Mouse (Mus musculus): ENCODE results near the gene Dcp1b. TPM values are rescaled to one million over a fixed set of nuclear protein-coding genes. Genes with fewer than 3 reads are reported as not detected.

The Dcp1b gene
- polyA plus RNA-seq (2012; rRNA removed) = 5.3 and 11.9 TPM in 2 replicates

GRCm38 (mm10) chr6:119175078-119175853 lies at the start of gene Dcp1b:
Gene Dcp1b (plus strand): TSS chr6:119175253.
- Histone ChIP-seq H3K27me3 (ENCODE audit: control insufficient read depth, insufficient read depth, low read length) (no peaks in the 10 kb centered on the region), H3K36me3 (ENCODE audit: control insufficient read depth, insufficient read depth, low read length) (no peaks in the 10 kb centered on the region), H3K4me3 (ENCODE audit: low read depth, low read length) (peak within 1 kb of the TSS; percentile 88), H3K27ac (ENCODE audit: insufficient read depth, low read depth, low read length) (peak within 1 kb of the TSS; percentile 53), H3K4me1 (ENCODE audit: control insufficient read depth, insufficient read depth, insufficient read length, low read length) (no peaks in the 10 kb centered on the region; the same call in 1 of the 2 replicates)
- WGBS = under 1% methylated on average over 65 of the region's 65 CpGs
- TF ChIP-seq POLR2A (IDR thresholded peaks at IDR 0.05; ENCODE audit: low read depth, low read length) (peak; percentile 54; the same call in 1 of the 2 replicates), CTCF (IDR thresholded peaks at IDR 0.05; ENCODE audit: extremely low read depth, insufficient read length, insufficient replicate concordance, low read depth, low read length) (no peak)

- 75% methylated on average over 3 of the region's 3 CpGs for WGBS
- H3K4me1 ChIP-seq (ENCODE audit: control insufficient read depth, insufficient read depth, insufficient read length, low read length) = no peaks in the 10 kb centered on the region
- no peak overlapping the region for H3K27ac ChIP-seq (ENCODE audit: insufficient read depth, low read depth, low read length)
- no peaks in the 10 kb centered on the region for H3K27me3 ChIP-seq (ENCODE audit: control insufficient read depth, insufficient read depth, low read length)
- no peaks in the 10 kb centered on the region for H3K36me3 ChIP-seq (ENCODE audit: control insufficient read depth, insufficient read depth, low read length)
- H3K4me3 ChIP-seq (ENCODE audit: low read depth, low read length) = no peak overlapping the region
- TF ChIP-seq POLR2A (IDR thresholded peaks at IDR 0.05; ENCODE audit: low read depth, low read length) (no peak), CTCF (IDR thresholded peaks at IDR 0.05; ENCODE audit: extremely low read depth, insufficient read length, insufficient replicate concordance, low read depth, low read length) (no peak)
These were observed 48.1 kb upstream of the Dcp1b start for GRCm38 (mm10) chr6:119126991-119127390.

- WGBS = 61% methylated on average over 1 of the region's 1 CpGs
- H3K27ac ChIP-seq (ENCODE audit: insufficient read depth, low read depth, low read length) = no peak overlapping the region
These were observed 47.0 kb upstream of the Dcp1b start for GRCm38 (mm10) chr6:119128076-119128475.

GRCm38 (mm10) chr6:119128521-119128920 lies 46.5 kb upstream of the Dcp1b start:
- no peak overlapping the region for H3K4me3 ChIP-seq (ENCODE audit: low read depth, low read length)
- no peak overlapping the region for H3K27ac ChIP-seq (ENCODE audit: insufficient read depth, low read depth, low read length)
- TF ChIP-seq CTCF (IDR thresholded peaks at IDR 0.05; ENCODE audit: extremely low read depth, insufficient read length, insufficient replicate concordance, low read depth, low read length) (no peak), POLR2A (IDR thresholded peaks at IDR 0.05; ENCODE audit: low read depth, low read length) (no peak)
- 82% methylated on average over 8 of the region's 8 CpGs for WGBS
- no peaks in the 10 kb centered on the region for H3K27me3 ChIP-seq (ENCODE audit: control insufficient read depth, insufficient read depth, low read length)
- no peaks in the 10 kb centered on the region for H3K4me1 ChIP-seq (ENCODE audit: control insufficient read depth, insufficient read depth, insufficient read length, low read length)
- H3K36me3 ChIP-seq (ENCODE audit: control insufficient read depth, insufficient read depth, low read length) = no peaks in the 10 kb centered on the region

More at GRCm38 (mm10) chr6:119128076-119128475, 47.0 kb upstream of the Dcp1b start:
- no peak overlapping the region for H3K4me3 ChIP-seq (ENCODE audit: low read depth, low read length)
- H3K27me3 ChIP-seq (ENCODE audit: control insufficient read depth, insufficient read depth, low read length) = no peaks in the 10 kb centered on the region
- no peak for TF ChIP-seq CTCF (IDR thresholded peaks at IDR 0.05; ENCODE audit: extremely low read depth, insufficient read length, insufficient replicate concordance, low read depth, low read length)
- no peak for TF ChIP-seq POLR2A (IDR thresholded peaks at IDR 0.05; ENCODE audit: low read depth, low read length)
- no peaks in the 10 kb centered on the region for H3K36me3 ChIP-seq (ENCODE audit: control insufficient read depth, insufficient read depth, low read length)
- no peaks in the 10 kb centered on the region for H3K4me1 ChIP-seq (ENCODE audit: control insufficient read depth, insufficient read depth, insufficient read length, low read length)

GRCm38 (mm10) chr6:119129664-119130063 lies 45.4 kb upstream of the Dcp1b start:
- Histone ChIP-seq H3K36me3 (ENCODE audit: control insufficient read depth, insufficient read depth, low read length) (no peaks in the 10 kb centered on the region), H3K4me3 (ENCODE audit: low read depth, low read length) (no peak overlapping the region), H3K27me3 (ENCODE audit: control insufficient read depth, insufficient read depth, low read length) (no peaks in the 10 kb centered on the region), H3K27ac (ENCODE audit: insufficient read depth, low read depth, low read length) (no peak overlapping the region), H3K4me1 (ENCODE audit: control insufficient read depth, insufficient read depth, insufficient read length, low read length) (no peaks in the 10 kb centered on the region)
- TF ChIP-seq CTCF (IDR thresholded peaks at IDR 0.05; ENCODE audit: extremely low read depth, insufficient read length, insufficient replicate concordance, low read depth, low read length) = peak; percentile 66; the same call in 1 of the 2 replicates
- no peak for TF ChIP-seq POLR2A (IDR thresholded peaks at IDR 0.05; ENCODE audit: low read depth, low read length)
- WGBS = 70% methylated on average over 5 of the region's 5 CpGs

GRCm38 (mm10) chr6:119132111-119132735 lies 42.8 kb upstream of the Dcp1b start:
- 80% methylated on average over 8 of the region's 8 CpGs for WGBS
- TF ChIP-seq CTCF (IDR thresholded peaks at IDR 0.05; ENCODE audit: extremely low read depth, insufficient read length, insufficient replicate concordance, low read depth, low read length) = no peak
- no peak for TF ChIP-seq POLR2A (IDR thresholded peaks at IDR 0.05; ENCODE audit: low read depth, low read length)
- Histone ChIP-seq H3K36me3 (ENCODE audit: control insufficient read depth, insufficient read depth, low read length) (no peaks in the 10 kb centered on the region), H3K4me3 (ENCODE audit: low read depth, low read length) (no peak overlapping the region), H3K4me1 (ENCODE audit: control insufficient read depth, insufficient read depth, insufficient read length, low read length) (no peaks in the 10 kb centered on the region), H3K27me3 (ENCODE audit: control insufficient read depth, insufficient read depth, low read length) (no peaks in the 10 kb centered on the region), H3K27ac (ENCODE audit: insufficient read depth, low read depth, low read length) (no peak overlapping the region)

GRCm38 (mm10) chr6:119132863-119133262 lies 42.2 kb upstream of the Dcp1b start:
- no peaks in the 10 kb centered on the region for H3K36me3 ChIP-seq (ENCODE audit: control insufficient read depth, insufficient read depth, low read length)
- H3K4me3 ChIP-seq (ENCODE audit: low read depth, low read length) = no peak overlapping the region
- no peaks in the 10 kb centered on the region for H3K4me1 ChIP-seq (ENCODE audit: control insufficient read depth, insufficient read depth, insufficient read length, low read length)
- 84% methylated on average over 4 of the region's 4 CpGs for WGBS
- H3K27ac ChIP-seq (ENCODE audit: insufficient read depth, low read depth, low read length) = no peak overlapping the region
- no peak for TF ChIP-seq CTCF (IDR thresholded peaks at IDR 0.05; ENCODE audit: extremely low read depth, insufficient read length, insufficient replicate concordance, low read depth, low read length)
- no peak for TF ChIP-seq POLR2A (IDR thresholded peaks at IDR 0.05; ENCODE audit: low read depth, low read length)
- no peaks in the 10 kb centered on the region for H3K27me3 ChIP-seq (ENCODE audit: control insufficient read depth, insufficient read depth, low read length)
